Mouse (Mus musculus): ENCODE data around the gene Reps1. TPM values are rescaled to one million over a fixed set of nuclear protein-coding genes. Genes with fewer than 3 reads are reported as not detected.

Gene Reps1
- polyA plus RNA-seq (2014; fragmentation: Nextera tagmentation; extraction: Ambion mirVana): 33.2 and 38.6 TPM in 2 replicates

DNA sequence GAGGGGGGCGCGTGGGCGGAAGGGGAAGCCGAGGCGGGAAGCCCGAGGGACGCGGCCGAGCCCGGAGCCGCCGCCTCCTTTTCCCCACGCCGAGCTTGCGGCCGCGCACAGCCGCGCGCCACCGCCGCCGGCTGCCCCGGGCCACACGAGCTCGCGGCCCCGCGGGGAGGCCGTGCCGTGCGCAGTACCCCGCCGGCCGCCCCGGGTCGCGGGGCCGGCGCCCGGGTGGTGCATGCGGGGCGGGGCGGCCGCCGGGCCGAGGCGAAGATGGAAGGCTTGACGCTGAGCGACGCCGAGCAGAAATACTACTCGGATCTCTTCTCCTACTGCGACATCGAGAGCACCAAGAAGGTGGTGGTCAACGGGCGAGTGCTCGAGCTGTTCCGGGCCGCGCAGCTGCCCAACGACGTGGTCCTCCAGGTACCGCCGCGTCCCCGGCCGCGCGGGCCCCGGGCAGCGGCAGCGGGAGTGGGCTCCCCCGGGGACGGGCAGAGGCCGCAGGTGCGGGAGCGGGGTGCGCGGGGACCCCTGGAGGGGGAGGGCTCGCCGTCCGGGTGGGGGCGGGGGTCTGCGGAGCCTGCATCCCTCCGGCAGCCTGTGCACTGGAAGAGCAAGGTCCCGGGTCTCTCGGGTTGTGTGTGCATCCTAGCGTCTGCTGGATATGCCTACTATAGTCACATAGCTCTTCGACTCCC lies at the start of gene Reps1:
Gene Reps1, plus strand, starts transcription at position 166 of the 695 bp plus-strand sequence.
- under 1% methylated on average over 83 of the region's 90 CpGs for WGBS

DNA sequence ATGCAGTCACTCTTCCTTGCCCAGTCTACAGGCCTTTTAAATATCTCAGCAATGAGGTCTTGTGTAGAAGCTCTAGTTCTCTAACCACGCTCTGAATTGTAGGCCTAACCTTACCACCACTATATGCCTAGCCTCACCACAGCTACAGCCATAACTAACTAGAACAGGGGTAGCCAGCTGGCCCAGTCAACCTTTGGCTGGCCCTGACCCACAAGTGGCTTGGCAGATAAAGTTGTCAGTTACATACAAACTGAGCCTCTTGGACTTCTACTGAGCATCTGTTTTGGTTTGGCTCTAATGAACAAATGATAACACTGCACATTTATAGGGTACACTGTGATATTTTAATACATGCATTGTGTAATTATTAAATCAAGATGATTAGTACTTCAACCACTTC lies 48.9 kb upstream of the Reps1 start:
- ATAC-seq (replicated peaks; ENCODE audit: low FRiP score) (no peak), DNase-seq (ENCODE audit: low spot score) (no peak)
- H3K27ac ChIP-seq (ENCODE audit: low read depth, low read length): no peak overlapping the region
- H3K4me2 ChIP-seq (ENCODE audit: low read depth, low read length, severe bottlenecking): no peak overlapping the region
- H3K4me1 ChIP-seq (replicated peaks; ENCODE audit: control insufficient read depth, insufficient read depth, low read length): no peaks in the 10 kb centered on the region
- no peak overlapping the region for H3K9ac ChIP-seq (ENCODE audit: low read length)
- WGBS: 89% methylated on average over 1 of the region's 1 CpGs
- no peaks in the 10 kb centered on the region for H3K27me3 ChIP-seq (ENCODE audit: control insufficient read depth, insufficient read depth, low read length)
- no peaks in the 10 kb centered on the region; the same call in 1 of the 2 replicates for H3K36me3 ChIP-seq (ENCODE audit: control insufficient read depth, insufficient read depth, low read length)
- no peaks in the 10 kb centered on the region for H3K9me3 ChIP-seq (ENCODE audit: control insufficient read depth, low read length)
- no peak overlapping the region for H3K4me3 ChIP-seq (ENCODE audit: low read depth, low read length)

More for the DNA sequence above, at the start of gene Reps1:
- Histone ChIP-seq H3K4me3 (ENCODE audit: low read depth, low read length) (peak within 1 kb of the TSS; percentile 92), H3K27me3 (ENCODE audit: control insufficient read depth, insufficient read depth, low read length) (no peaks in the 10 kb centered on the region), H3K9ac (ENCODE audit: low read length) (peak within 1 kb of the TSS; percentile 95), H3K9me3 (ENCODE audit: control insufficient read depth, low read length) (no peaks in the 10 kb centered on the region), H3K4me2 (ENCODE audit: low read depth, low read length, severe bottlenecking) (peak within 1 kb of the TSS; percentile 75), H3K4me1 (replicated peaks; ENCODE audit: control insufficient read depth, insufficient read depth, low read length) (peaks cover 6% of the 10 kb centered on the region; the same call in 1 of the 2 replicates), H3K36me3 (ENCODE audit: control insufficient read depth, insufficient read depth, low read length) (no peaks in the 10 kb centered on the region), H3K27ac (ENCODE audit: low read depth, low read length) (peak within 1 kb of the TSS; percentile 85)
- ATAC-seq (replicated peaks; ENCODE audit: low FRiP score) (peak; percentile 87), DNase-seq (ENCODE audit: low spot score) (peak; percentile 79)

DNA sequence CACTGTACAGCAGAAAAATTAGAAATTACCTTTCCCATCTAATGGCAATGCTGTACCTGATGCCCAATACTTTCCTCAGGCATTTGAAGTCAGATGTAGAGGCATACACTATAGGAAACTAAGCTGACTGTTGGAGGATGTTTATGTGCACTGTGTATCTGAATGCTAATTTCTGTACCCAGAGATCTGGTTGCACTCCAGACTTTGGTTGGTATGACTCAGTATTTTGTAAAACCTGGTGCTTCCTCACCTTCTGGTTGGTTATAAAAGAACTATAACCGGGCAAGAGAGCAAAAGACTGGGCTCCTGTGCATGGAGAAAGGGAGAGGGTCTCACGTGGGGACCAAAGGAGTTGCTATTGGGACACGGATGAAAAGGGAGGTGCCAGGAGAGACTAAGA lies 48.4 kb upstream of the Reps1 start:
- no peaks in the 10 kb centered on the region; the same call in 1 of the 2 replicates for H3K36me3 ChIP-seq (ENCODE audit: control insufficient read depth, insufficient read depth, low read length)
- H3K9ac ChIP-seq (ENCODE audit: low read length): no peak overlapping the region
- H3K4me1 ChIP-seq (replicated peaks; ENCODE audit: control insufficient read depth, insufficient read depth, low read length): no peaks in the 10 kb centered on the region
- no peak overlapping the region for H3K4me3 ChIP-seq (ENCODE audit: low read depth, low read length)
- DNase-seq (ENCODE audit: low spot score): no peak
- ATAC-seq (replicated peaks; ENCODE audit: low FRiP score): no peak
- no peaks in the 10 kb centered on the region for H3K27me3 ChIP-seq (ENCODE audit: control insufficient read depth, insufficient read depth, low read length)
- H3K4me2 ChIP-seq (ENCODE audit: low read depth, low read length, severe bottlenecking): no peak overlapping the region
- no peaks in the 10 kb centered on the region for H3K9me3 ChIP-seq (ENCODE audit: control insufficient read depth, low read length)
- 91% methylated on average over 3 of the region's 3 CpGs for WGBS
- no peak overlapping the region for H3K27ac ChIP-seq (ENCODE audit: low read depth, low read length)

DNA sequence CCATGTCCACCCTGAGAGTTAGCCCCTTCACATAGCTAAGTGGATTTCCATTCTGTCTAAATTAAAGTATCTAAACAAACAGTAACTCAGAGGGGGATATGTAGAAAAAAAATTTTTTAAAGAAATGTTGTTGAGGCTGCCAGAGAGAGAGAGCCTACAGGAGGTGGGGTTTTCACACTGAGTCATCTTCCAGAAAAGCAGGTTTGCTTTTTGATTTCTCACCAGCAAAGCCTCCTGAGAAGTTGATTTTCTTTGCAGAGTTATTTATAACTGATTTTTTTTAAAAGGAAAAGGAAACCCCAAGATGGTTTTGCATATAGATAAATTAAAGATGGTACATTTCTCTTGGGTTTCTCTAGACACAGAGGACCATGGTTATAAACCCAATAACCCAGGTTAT lies 47.5 kb upstream of the Reps1 start:
- Histone ChIP-seq H3K27ac (ENCODE audit: low read depth, low read length) (no peak overlapping the region), H3K27me3 (ENCODE audit: control insufficient read depth, insufficient read depth, low read length) (no peaks in the 10 kb centered on the region), H3K4me3 (ENCODE audit: low read depth, low read length) (no peak overlapping the region), H3K9ac (ENCODE audit: low read length) (no peak overlapping the region), H3K4me1 (replicated peaks; ENCODE audit: control insufficient read depth, insufficient read depth, low read length) (no peaks in the 10 kb centered on the region), H3K4me2 (ENCODE audit: low read depth, low read length, severe bottlenecking) (no peak overlapping the region), H3K9me3 (ENCODE audit: control insufficient read depth, low read length) (no peaks in the 10 kb centered on the region), H3K36me3 (ENCODE audit: control insufficient read depth, insufficient read depth, low read length) (no peaks in the 10 kb centered on the region; the same call in 1 of the 2 replicates)
- ATAC-seq (replicated peaks; ENCODE audit: low FRiP score) (no peak), DNase-seq (ENCODE audit: low spot score) (no peak)

DNA sequence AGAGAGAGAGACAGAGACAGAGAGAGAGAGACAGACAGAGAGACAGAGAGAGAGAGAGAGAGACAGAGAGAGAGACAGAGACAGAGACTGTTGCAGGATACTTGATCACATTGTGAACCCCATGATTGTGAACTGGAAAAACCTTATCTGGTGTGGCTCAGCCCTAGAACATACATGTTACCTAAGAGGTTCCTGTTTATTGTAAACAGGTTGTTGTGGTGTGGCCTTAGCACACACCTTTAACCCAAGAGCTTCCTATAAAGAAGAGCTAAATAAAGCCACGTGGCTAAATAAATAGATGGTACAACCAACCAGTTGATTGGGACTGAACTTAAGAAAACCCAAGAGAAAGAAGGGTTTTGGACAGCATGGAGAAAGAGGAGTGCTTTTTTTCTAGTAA lies 45.9 kb upstream of the Reps1 start:
- H3K27me3 ChIP-seq (ENCODE audit: control insufficient read depth, insufficient read depth, low read length): no peaks in the 10 kb centered on the region
- ATAC-seq (replicated peaks; ENCODE audit: low FRiP score) (no peak), DNase-seq (ENCODE audit: low spot score) (no peak)
- no peaks in the 10 kb centered on the region for H3K4me1 ChIP-seq (replicated peaks; ENCODE audit: control insufficient read depth, insufficient read depth, low read length)
- no peak overlapping the region for H3K4me2 ChIP-seq (ENCODE audit: low read depth, low read length, severe bottlenecking)
- no peak overlapping the region for H3K27ac ChIP-seq (ENCODE audit: low read depth, low read length)
- H3K4me3 ChIP-seq (ENCODE audit: low read depth, low read length): no peak overlapping the region
- H3K9ac ChIP-seq (ENCODE audit: low read length): no peak overlapping the region
- H3K36me3 ChIP-seq (ENCODE audit: control insufficient read depth, insufficient read depth, low read length): no peaks in the 10 kb centered on the region; the same call in 1 of the 2 replicates
- H3K9me3 ChIP-seq (ENCODE audit: control insufficient read depth, low read length): no peaks in the 10 kb centered on the region
- 90% methylated on average over 1 of the region's 1 CpGs for WGBS

DNA sequence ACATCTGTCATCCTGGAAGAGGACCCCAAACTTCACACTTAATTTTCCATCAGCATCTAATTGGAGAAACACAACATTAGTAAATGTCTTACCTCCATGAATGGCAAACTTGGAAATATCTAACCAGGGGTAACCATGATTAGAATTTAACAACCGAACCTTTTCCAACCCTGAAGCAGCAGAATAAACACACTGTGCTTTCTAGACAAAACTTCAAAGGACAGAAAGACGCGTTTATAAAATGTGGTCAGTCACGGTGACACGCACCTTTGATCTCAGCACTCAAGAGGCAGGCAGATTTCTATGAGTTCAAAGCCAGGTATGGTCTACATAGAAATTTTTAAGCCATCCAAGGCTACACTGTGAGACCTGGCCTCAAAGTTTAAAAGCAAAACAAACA lies 43.9 kb upstream of the Reps1 start:
- Histone ChIP-seq H3K4me3 (ENCODE audit: low read depth, low read length) (no peak overlapping the region), H3K9me3 (ENCODE audit: control insufficient read depth, low read length) (no peaks in the 10 kb centered on the region), H3K9ac (ENCODE audit: low read length) (no peak overlapping the region), H3K27ac (ENCODE audit: low read depth, low read length) (no peak overlapping the region), H3K27me3 (ENCODE audit: control insufficient read depth, insufficient read depth, low read length) (no peaks in the 10 kb centered on the region), H3K36me3 (ENCODE audit: control insufficient read depth, insufficient read depth, low read length) (no peaks in the 10 kb centered on the region; the same call in 1 of the 2 replicates), H3K4me2 (ENCODE audit: low read depth, low read length, severe bottlenecking) (no peak overlapping the region), H3K4me1 (replicated peaks; ENCODE audit: control insufficient read depth, insufficient read depth, low read length) (no peaks in the 10 kb centered on the region)
- DNase-seq (ENCODE audit: low spot score) (no peak), ATAC-seq (replicated peaks; ENCODE audit: low FRiP score) (no peak)
- WGBS: 89% methylated on average over 5 of the region's 5 CpGs

DNA sequence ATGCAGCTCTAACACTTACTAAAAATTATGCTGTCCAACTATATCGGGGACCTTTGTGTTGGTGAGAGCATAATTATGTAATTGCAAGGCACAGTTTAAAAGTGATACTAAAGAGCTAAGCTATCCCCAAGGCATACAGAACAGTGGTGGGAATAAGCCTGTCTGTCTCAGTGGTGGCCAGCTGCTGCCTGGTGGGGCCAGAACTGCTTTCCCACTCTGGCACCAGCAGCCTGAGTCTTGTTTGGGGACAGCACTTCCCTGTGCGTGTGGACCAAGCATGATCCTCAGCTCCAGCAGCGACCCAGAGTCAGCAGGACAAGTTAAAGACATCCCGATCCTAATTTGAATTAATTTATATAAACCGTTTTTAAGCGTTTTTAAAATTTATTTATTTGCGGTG lies 35.2 kb upstream of the Reps1 start:
- ATAC-seq (replicated peaks; ENCODE audit: low FRiP score) (no peak), DNase-seq (ENCODE audit: low spot score) (no peak)
- Histone ChIP-seq H3K9ac (ENCODE audit: low read length) (no peak overlapping the region), H3K36me3 (ENCODE audit: control insufficient read depth, insufficient read depth, low read length) (no peaks in the 10 kb centered on the region), H3K4me2 (ENCODE audit: low read depth, low read length, severe bottlenecking) (no peak overlapping the region), H3K9me3 (ENCODE audit: control insufficient read depth, low read length) (no peaks in the 10 kb centered on the region), H3K27ac (ENCODE audit: low read depth, low read length) (no peak overlapping the region), H3K4me1 (replicated peaks; ENCODE audit: control insufficient read depth, insufficient read depth, low read length) (peaks cover 2% of the 10 kb centered on the region; the same call in 1 of the 2 replicates), H3K4me3 (ENCODE audit: low read depth, low read length) (no peak overlapping the region), H3K27me3 (ENCODE audit: control insufficient read depth, insufficient read depth, low read length) (no peaks in the 10 kb centered on the region)
- WGBS: 83% methylated on average over 7 of the region's 7 CpGs

DNA sequence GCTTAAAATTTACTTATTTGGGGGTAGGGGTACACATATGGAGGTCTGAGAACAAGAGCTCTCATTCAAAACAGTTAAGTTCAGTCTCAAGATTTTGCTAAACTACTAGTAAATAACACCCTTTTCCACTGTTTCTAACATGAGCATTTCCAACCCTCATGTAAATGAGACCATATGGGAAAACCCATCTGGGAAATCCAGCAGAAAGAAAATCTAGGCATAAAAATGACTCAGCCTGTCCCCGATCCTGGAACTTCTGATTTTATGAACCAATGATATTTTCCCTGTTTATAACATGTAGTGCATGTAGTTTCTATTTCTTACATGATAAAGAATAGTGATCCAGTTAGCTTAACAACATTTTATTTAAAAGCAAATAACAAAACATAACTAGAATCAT lies 34.8 kb upstream of the Reps1 start:
- H3K9ac ChIP-seq (ENCODE audit: low read length): no peak overlapping the region
- H3K9me3 ChIP-seq (ENCODE audit: control insufficient read depth, low read length): no peaks in the 10 kb centered on the region
- H3K27ac ChIP-seq (ENCODE audit: low read depth, low read length): no peak overlapping the region
- ATAC-seq (replicated peaks; ENCODE audit: low FRiP score) (no peak), DNase-seq (ENCODE audit: low spot score) (no peak)
- no peaks in the 10 kb centered on the region for H3K36me3 ChIP-seq (ENCODE audit: control insufficient read depth, insufficient read depth, low read length)
- peaks cover 2% of the 10 kb centered on the region; the same call in 1 of the 2 replicates for H3K4me1 ChIP-seq (replicated peaks; ENCODE audit: control insufficient read depth, insufficient read depth, low read length)
- 85% methylated on average over 1 of the region's 1 CpGs for WGBS
- no peak overlapping the region for H3K4me2 ChIP-seq (ENCODE audit: low read depth, low read length, severe bottlenecking)
- no peak overlapping the region for H3K4me3 ChIP-seq (ENCODE audit: low read depth, low read length)
- H3K27me3 ChIP-seq (ENCODE audit: control insufficient read depth, insufficient read depth, low read length): no peaks in the 10 kb centered on the region
